Mouse (Mus musculus) c-Kit-positive CD71-negative TER-119-negative erythroid progenitor cells, embryonic 14.5 days (primary cell): ENCODE measurements at regions not wholly inside any gene's neighbourhood (a gene's known extent, or its start where the extent isn't known, plus 50 kb on each side); places are given as distances from the start of the nearest gene placed in this dataset.

ENCODE experiments used
- DNase-seq: peaks from one replicate; pipeline ENCODE4 v3.0.0-alpha.2; 2013; ENCODE audit warnings: low read depth

- DNase-seq = peak; percentile 67
Observed at GRCm38 (mm10) chr10:25118674-25119670, 188.7 kb downstream of the Akap7 start.

- DNase-seq = no peak
Observed at GRCm38 (mm10) chr10:25114316-25114715, 187.0 kb upstream of the Arg1 start.

- DNase-seq = no peak
Observed at GRCm38 (mm10) chr10:25112449-25113171, 185.3 kb upstream of the Arg1 start.

GRCm38 (mm10) chr10:25111636-25112422 is 184.5 kb upstream of the Arg1 start:
- DNase-seq = no peak

- no peak for DNase-seq
Observed at GRCm38 (mm10) chr10:25111181-25111580, 183.9 kb upstream of the Arg1 start.

GRCm38 (mm10) chr10:25098070-25098469 is 170.8 kb upstream of the Arg1 start:
- DNase-seq = no peak

- no peak for DNase-seq
Observed at GRCm38 (mm10) chr10:25089705-25090386, 162.6 kb upstream of the Arg1 start.

- DNase-seq = no peak
Observed at GRCm38 (mm10) chr10:25086745-25087144, 159.5 kb upstream of the Arg1 start.

- DNase-seq = no peak
Observed at GRCm38 (mm10) chr10:25082930-25083329, 155.6 kb upstream of the Arg1 start.

- DNase-seq = no peak
Observed at GRCm38 (mm10) chr10:25072617-25073016, 145.3 kb upstream of the Arg1 start.

- DNase-seq = no peak
Observed at GRCm38 (mm10) chr10:25068301-25068700, 141.0 kb upstream of the Arg1 start.

- no peak for DNase-seq
Observed at GRCm38 (mm10) chr10:25064701-25065362, 137.5 kb upstream of the Arg1 start.

- no peak for DNase-seq
Observed at GRCm38 (mm10) chr10:25061402-25062055, 134.2 kb upstream of the Arg1 start.

GRCm38 (mm10) chr10:25058694-25059093 is 131.4 kb upstream of the Arg1 start:
- no peak for DNase-seq

- DNase-seq = no peak
Observed at GRCm38 (mm10) chr10:25051998-25052397, 124.7 kb upstream of the Arg1 start.

GRCm38 (mm10) chr10:25051368-25051874 is 124.1 kb upstream of the Arg1 start:
- DNase-seq = no peak

GRCm38 (mm10) chr10:25041221-25041620 is 113.9 kb upstream of the Arg1 start:
- no peak for DNase-seq

GRCm38 (mm10) chr10:25039926-25040325 is 112.6 kb upstream of the Arg1 start:
- no peak for DNase-seq

- no peak for DNase-seq
Observed at GRCm38 (mm10) chr10:25036928-25037327, 109.6 kb upstream of the Arg1 start.

GRCm38 (mm10) chr10:25035363-25035762 is 108.1 kb upstream of the Arg1 start:
- DNase-seq = no peak
